Mouse (Mus musculus) spleen, adult 2 months (tissue): ENCODE data around the gene Itpkb.

Experiments used
- CTCF ChIP-seq: fragments of 200-500 bp; IDR thresholded peaks from 2 replicates; pipeline ENCODE4 v1.5.1; 2011; ENCODE audit warnings: mild to moderate bottlenecking, inconsistent platforms; ENCODE audit not compliant: insufficient read depth, insufficient read length, insufficient replicate concordance; ENCODE audit errors: extremely low read depth
- POLR2A ChIP-seq: fragments of 200-500 bp; IDR thresholded peaks from 2 replicates; pipeline ENCODE4 v1.6.1; 2011; ENCODE audit warnings: low read depth, low read length, inconsistent platforms

GRCm38 (mm10) chr1:180393017-180393797, 62.9 kb downstream of the Itpkb start:
- no peak for TF ChIP-seq CTCF
- no peak for TF ChIP-seq POLR2A
